Mouse (Mus musculus) midbrain, embryonic 14.5 days (tissue): ENCODE data around the gene Coasy. TPM values are rescaled to one million over a fixed set of nuclear protein-coding genes. Genes with fewer than 3 reads are reported as not detected.
A peak's percentile ranks its signal among the peaks of the same experiment; 100 is the strongest.
"Not testable (repeated sequence)": the region's sequence is repeated elsewhere in the genome, so short reads cannot be mapped to it uniquely, and the experiment has no call there.

Source experiments
- ATAC-seq: fragments of 200-750 bp; cut with Nextera tagmentation; 2 replicates; pipeline ENCODE4 v1.8.0; 2017; ENCODE audit warnings: moderate number of reproducible peaks, moderate library complexity; ENCODE audit not compliant: low FRiP score, low TSS enrichment
- DNase-seq: peaks from one replicate; pipeline ENCODE4 v3.0.0-alpha.2; 2015
- H3K27ac ChIP-seq: fragments of 300-500 bp; sonication (generic); replicated peaks from 2 replicates; pipeline ENCODE4 v1.5.1; 2014; ENCODE audit warnings: mild to moderate bottlenecking, low read depth, low read length, moderate library complexity
- H3K27me3 ChIP-seq: fragments of 300-500 bp; sonication (generic); 2 replicates; pipeline ENCODE4 v1.6.1; 2014; ENCODE audit warnings: low read length, control low read depth, mixed read lengths; ENCODE audit not compliant: control insufficient read depth, insufficient read depth
- H3K36me3 ChIP-seq: fragments of 300-500 bp; sonication (generic); 2 replicates; pipeline ENCODE4 v1.6.1; 2014; ENCODE audit warnings: low read length, control low read depth; ENCODE audit not compliant: control insufficient read depth, insufficient read depth
- H3K4me1 ChIP-seq: fragments of 300-500 bp; sonication (generic); 2 replicates; pipeline ENCODE4 v1.6.1; 2014; ENCODE audit warnings: mild to moderate bottlenecking, antibody characterized with exemption, low read length, control low read depth; ENCODE audit not compliant: control insufficient read depth, insufficient read depth
- H3K4me2 ChIP-seq: fragments of 300-500 bp; sonication (generic); 2 replicates; pipeline ENCODE4 v1.6.1; 2014; ENCODE audit warnings: mild to moderate bottlenecking, low read length, moderate library complexity
- H3K4me3 ChIP-seq: fragments of 300-500 bp; sonication (generic); replicated peaks from 2 replicates; pipeline ENCODE4 v1.5.1; 2014; ENCODE audit warnings: low read depth, low read length
- H3K9ac ChIP-seq: fragments of 300-500 bp; sonication (generic); replicated peaks from 2 replicates; pipeline ENCODE4 v1.6.1; 2014; ENCODE audit warnings: mild to moderate bottlenecking, low read length, moderate library complexity
- H3K9me3 ChIP-seq: fragments of 300-500 bp; sonication (generic); 2 replicates; pipeline ENCODE4 v1.6.1; 2016; ENCODE audit warnings: low read length, control low read depth, mixed read lengths; ENCODE audit not compliant: control insufficient read depth
- WGBS: fragments of 180-500 bp; shearing (Covaris S2); extraction: QIAGEN DNeasy Blood & Tissue Kit; methylation state at CpG from one replicate; pipeline ENCODE4 v1.1.7; 2014; 5-methylcytosine and 5-hydroxymethylcytosine counted together
- polyA plus RNA-seq: library from polyadenylated mRNA; unstranded; fragments of >200 nt; fragmentation: Nextera tagmentation; extraction: Ambion mirVana; gene quantifications from 2 replicates; pipeline ENCODE4 v1.2.1, GENCODE M21; 2014

Gene Coasy
- polyA plus RNA-seq, 1 experiment from 2014 or later: 43.6 TPM

GRCm38 (mm10) chr11:101115564-101115963 lies 33.2 kb downstream of the Coasy start:
- DNase-seq: no peak
- ATAC-seq: no peak
- H3K36me3 ChIP-seq: 0 out of 2 replicates have a peak, but pooled peaks cover 5% of the 10 kb centered on the region
- peaks cover 13% of the 10 kb centered on the region for H3K4me1 ChIP-seq
- H3K9me3 ChIP-seq: no peaks in the 10 kb centered on the region
- 80% methylated on average over 2 of the region's 2 CpGs for WGBS
- H3K4me3 ChIP-seq: no peak overlapping the region
- no peak overlapping the region for H3K4me2 ChIP-seq
- no peak overlapping the region for H3K27ac ChIP-seq
- H3K9ac ChIP-seq: no peak overlapping the region
- H3K27me3 ChIP-seq: no peaks in the 10 kb centered on the region

- peaks cover 10% of the 10 kb centered on the region; the same call in 1 of the 2 replicates for H3K36me3 ChIP-seq
- H3K4me2 ChIP-seq: peak overlapping the region; percentile 96
- H3K4me3 ChIP-seq: peak overlapping the region; percentile 88
- DNase-seq: no peak
- ATAC-seq: no peak
- no peaks in the 10 kb centered on the region for H3K9me3 ChIP-seq
- peaks cover 20% of the 10 kb centered on the region for H3K4me1 ChIP-seq
- peak overlapping the region; percentile 88; the same call in 1 of the 2 replicates for H3K9ac ChIP-seq
- WGBS: 65% methylated on average over 4 of the region's 4 CpGs
- H3K27ac ChIP-seq: no peak overlapping the region
- H3K27me3 ChIP-seq: no peaks in the 10 kb centered on the region
Measured at GRCm38 (mm10) chr11:101118105-101118504, 35.7 kb downstream of the Coasy start.

DNA sequence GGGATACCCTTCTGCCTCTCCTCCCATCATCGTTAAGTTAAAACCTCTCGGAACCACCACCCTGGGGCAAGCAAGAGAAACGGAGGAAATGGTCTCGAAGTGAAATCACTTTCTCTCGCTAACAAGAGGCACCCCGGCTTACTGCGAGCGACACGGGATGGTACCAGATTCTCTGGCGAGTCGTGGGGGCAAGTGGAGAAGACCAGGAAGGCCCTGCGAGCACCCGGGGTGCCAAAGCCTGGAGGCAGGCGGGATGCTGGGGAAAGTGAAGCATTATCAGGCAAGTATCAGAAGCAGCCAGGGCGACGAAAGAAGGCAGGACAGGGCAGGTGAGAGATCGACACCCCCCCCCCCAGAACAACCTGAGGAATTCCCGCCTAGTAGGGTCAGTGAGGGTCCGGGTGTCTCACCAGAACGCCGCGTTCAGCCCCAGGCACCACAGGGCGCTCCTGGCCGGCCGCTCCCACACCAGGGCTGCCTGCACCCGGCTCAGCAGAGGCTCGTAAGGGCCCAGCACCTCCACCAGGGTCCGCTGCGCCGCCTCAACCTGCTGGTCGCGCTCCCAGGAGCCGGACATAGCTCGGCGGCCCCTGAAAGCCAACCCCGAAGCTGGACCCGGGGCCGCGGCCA lies 36.9 kb downstream of the Coasy start:
- DNase-seq: no peak
- Histone ChIP-seq H3K4me1 (peaks cover 20% of the 10 kb centered on the region), H3K36me3 (peaks cover 18% of the 10 kb centered on the region), H3K4me2 (peak overlapping the region; percentile 96), H3K27me3 (no peaks in the 10 kb centered on the region), H3K9ac (peak overlapping the region; percentile 88), H3K4me3 (peak overlapping the region; percentile 88), H3K27ac (peak overlapping the region; percentile 91), H3K9me3 (no peaks in the 10 kb centered on the region)
- under 1% methylated on average over 39 of the region's 39 CpGs for WGBS
- ATAC-seq: peak; percentile 77

DNA sequence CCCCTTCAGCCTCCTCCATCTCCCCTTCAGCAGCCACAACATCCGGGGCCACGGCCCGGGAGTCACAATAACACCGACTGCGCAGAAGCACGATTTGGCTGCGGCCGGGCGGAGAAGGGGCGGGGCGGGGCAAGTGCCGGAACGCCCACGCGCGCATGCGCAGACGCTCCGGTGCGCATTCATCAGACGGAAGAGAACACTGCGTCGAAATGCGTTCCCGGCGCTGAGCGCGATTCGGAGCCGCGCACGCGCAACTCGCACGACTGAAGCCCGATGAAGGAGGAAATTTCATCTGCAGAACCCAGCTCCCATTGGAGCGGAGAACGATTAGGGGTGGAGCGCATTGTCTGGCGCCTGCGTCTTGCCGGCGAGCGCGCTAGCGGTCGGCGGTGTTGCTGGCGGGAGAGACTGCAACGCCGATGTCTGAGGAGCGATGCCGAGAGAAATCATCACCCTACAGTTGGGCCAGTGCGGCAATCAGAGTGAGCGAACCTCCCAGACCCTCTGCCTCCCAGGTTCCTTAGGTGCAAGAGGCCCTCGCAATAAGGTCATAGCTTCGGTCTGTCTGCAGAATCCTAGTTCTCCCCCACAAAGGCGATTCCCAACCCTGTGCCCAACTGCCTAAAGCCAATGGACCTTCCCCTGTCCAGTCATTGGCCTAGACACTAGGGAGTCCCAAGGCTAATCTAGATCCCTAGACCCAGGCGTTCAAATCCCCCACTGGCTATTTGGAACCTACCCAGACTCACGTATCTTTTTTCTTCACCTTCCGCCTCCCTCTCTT lies 37.6 kb downstream of the Coasy start, which contains the start of the genes Retreg3 and Tubg1:
TSS of gene Retreg3 (minus strand) at position 133 of the 784 bp plus-strand sequence.
TSS of gene Tubg1 (plus strand) at position 178 of the 784 bp plus-strand sequence.
- under 1% methylated on average over 61 of the region's 61 CpGs for WGBS
- peak within 1 kb of the TSS; percentile 91 for H3K27ac ChIP-seq
- H3K27me3 ChIP-seq: no peaks in the 10 kb centered on the region
- H3K9ac ChIP-seq: peak within 1 kb of the TSS; percentile 88
- H3K4me2 ChIP-seq: peak within 1 kb of the TSS; percentile 96
- DNase-seq (peak; percentile 100), ATAC-seq (peak; percentile 96)
- H3K4me1 ChIP-seq: peaks cover 20% of the 10 kb centered on the region
- H3K4me3 ChIP-seq: peak within 1 kb of the TSS; percentile 88
- peaks cover 18% of the 10 kb centered on the region for H3K36me3 ChIP-seq
- H3K9me3 ChIP-seq: no peaks in the 10 kb centered on the region

- no peaks in the 10 kb centered on the region for H3K9me3 ChIP-seq
- H3K4me1 ChIP-seq: peaks cover 20% of the 10 kb centered on the region
- H3K4me3 ChIP-seq: peak overlapping the region; percentile 88
- 26% methylated on average over 19 of the region's 19 CpGs for WGBS
- peak overlapping the region; percentile 91 for H3K27ac ChIP-seq
- no peak for ATAC-seq
- H3K4me2 ChIP-seq: peak overlapping the region; percentile 96
- no peaks in the 10 kb centered on the region for H3K27me3 ChIP-seq
- peaks cover 23% of the 10 kb centered on the region for H3K36me3 ChIP-seq
- peak overlapping the region; percentile 77 for H3K9ac ChIP-seq
- no peak for DNase-seq
Measured at GRCm38 (mm10) chr11:101120545-101121188, 38.3 kb downstream of the Coasy start.

DNA sequence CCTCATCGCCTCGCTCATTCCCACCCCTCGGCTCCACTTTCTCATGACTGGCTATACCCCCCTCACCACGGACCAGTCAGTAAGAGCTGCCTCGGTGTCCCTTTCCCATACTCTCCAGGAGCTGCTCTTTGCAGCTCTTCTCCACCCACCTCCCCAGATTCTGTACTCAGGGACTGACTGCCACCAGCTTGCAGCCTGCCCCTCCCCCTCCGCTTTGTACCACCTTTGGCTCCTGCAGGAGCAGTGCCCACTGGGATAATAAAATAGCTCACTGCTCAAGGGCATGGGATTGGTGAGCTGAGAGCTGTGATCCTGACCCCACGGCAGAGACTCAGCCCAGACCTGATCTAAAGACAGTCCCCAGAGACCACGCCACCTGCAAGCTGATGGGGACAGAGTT lies 42.1 kb downstream of the Coasy start:
- ATAC-seq, H3K9me3 ChIP-seq: not testable (repeated sequence)

DNA sequence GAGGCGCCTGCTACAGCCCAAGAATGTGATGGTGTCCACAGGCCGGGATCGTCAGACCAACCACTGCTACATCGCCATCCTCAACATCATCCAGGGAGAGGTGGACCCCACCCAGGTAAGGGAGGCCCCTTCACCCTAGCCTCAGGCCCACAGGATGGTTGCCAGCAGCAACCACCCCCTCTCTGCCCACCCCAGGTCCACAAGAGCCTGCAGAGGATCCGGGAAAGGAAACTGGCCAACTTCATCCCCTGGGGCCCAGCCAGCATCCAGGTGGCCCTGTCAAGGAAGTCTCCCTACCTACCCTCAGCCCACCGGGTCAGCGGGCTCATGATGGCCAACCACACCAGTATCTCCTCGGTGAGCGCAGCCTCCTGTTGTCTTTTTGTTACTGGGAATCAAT lies 42.6 kb downstream of the Coasy start:
- not testable (repeated sequence) for DNase-seq, H3K27ac ChIP-seq, H3K9me3 ChIP-seq, ATAC-seq, H3K4me3 ChIP-seq, H3K27me3 ChIP-seq, H3K4me2 ChIP-seq, H3K9ac ChIP-seq
- H3K36me3 ChIP-seq: peaks cover 29% of the 10 kb centered on the region
- H3K4me1 ChIP-seq: peaks cover 11% of the 10 kb centered on the region
- 97% methylated on average over 6 of the region's 9 CpGs for WGBS

More for the DNA sequence above, 42.1 kb downstream of the Coasy start:
- not testable (repeated sequence) for H3K4me2 ChIP-seq, DNase-seq, H3K27me3 ChIP-seq, H3K4me3 ChIP-seq, H3K27ac ChIP-seq, H3K9ac ChIP-seq
- 94% methylated on average over 8 of the region's 8 CpGs for WGBS
- Histone ChIP-seq H3K4me1 (peaks cover 11% of the 10 kb centered on the region), H3K36me3 (peaks cover 29% of the 10 kb centered on the region)

DNA sequence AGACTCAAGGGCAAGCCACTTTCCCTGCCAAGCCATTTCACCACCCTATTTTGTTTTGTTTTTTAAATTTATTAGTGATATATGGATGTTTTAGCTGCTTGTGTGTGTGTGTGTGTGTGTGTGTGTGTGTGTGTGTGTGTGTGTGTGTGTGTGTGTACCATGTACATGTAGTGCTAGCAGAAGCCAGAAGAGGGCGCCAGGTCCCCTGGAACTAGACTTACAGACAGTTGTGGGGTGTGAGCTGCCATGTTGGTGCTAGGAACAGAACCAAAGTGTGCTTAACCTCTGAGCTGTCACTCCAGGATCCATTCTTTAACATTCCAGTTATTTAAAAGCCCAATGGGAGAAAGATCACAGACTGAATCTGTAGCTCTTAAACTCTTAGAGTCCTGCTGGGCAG lies 44.7 kb downstream of the Coasy start:
- H3K4me3 ChIP-seq: no peak overlapping the region
- H3K9me3 ChIP-seq: no peaks in the 10 kb centered on the region
- peaks cover 29% of the 10 kb centered on the region for H3K36me3 ChIP-seq
- no peaks in the 10 kb centered on the region for H3K4me1 ChIP-seq
- no peaks in the 10 kb centered on the region for H3K27me3 ChIP-seq
- DNase-seq (no peak), ATAC-seq (no peak)
- no peak overlapping the region for H3K4me2 ChIP-seq
- 77% methylated on average over 1 of the region's 1 CpGs for WGBS
- H3K27ac ChIP-seq: no peak overlapping the region
- no peak overlapping the region for H3K9ac ChIP-seq
